Mouse (Mus musculus) stomach, embryonic 15.5 days (tissue): Measurements from ENCODE around the gene Slc38a10. TPM values are rescaled to one million over a fixed set of nuclear protein-coding genes. Genes with fewer than 3 reads are reported as not detected.

ENCODE experiments used
- ATAC-seq: fragments of 200-750 bp; cut with Nextera tagmentation; 2 replicates; pipeline ENCODE4 v1.8.0; 2017; ENCODE audit warnings: low read depth, moderate number of reproducible peaks, moderate TSS enrichment; ENCODE audit not compliant: insufficient read depth, low FRiP score
- H3K27ac ChIP-seq: fragments of 300-500 bp; sonication (generic); 2 replicates; pipeline ENCODE4 v1.5.1; 2015; ENCODE audit warnings: mild to moderate bottlenecking, inconsistent platforms
- H3K27me3 ChIP-seq: fragments of 300-500 bp; sonication (generic); replicated peaks from 2 replicates; pipeline ENCODE4 v1.6.1; 2015; ENCODE audit warnings: inconsistent platforms
- H3K36me3 ChIP-seq: fragments of 300-500 bp; sonication (generic); 2 replicates; pipeline ENCODE4 v1.6.1; 2015; ENCODE audit warnings: inconsistent platforms
- H3K4me1 ChIP-seq: fragments of 300-500 bp; sonication (generic); 2 replicates; pipeline ENCODE4 v1.6.1; 2015; ENCODE audit warnings: inconsistent platforms
- H3K4me2 ChIP-seq: fragments of 300-500 bp; sonication (generic); 2 replicates; pipeline ENCODE4 v1.6.1; 2015; ENCODE audit warnings: mild to moderate bottlenecking, inconsistent platforms
- H3K4me3 ChIP-seq: fragments of 300-500 bp; sonication (generic); replicated peaks from 2 replicates; pipeline ENCODE4 v1.5.1; 2015; ENCODE audit warnings: inconsistent platforms
- H3K9ac ChIP-seq: fragments of 300-500 bp; sonication (generic); 2 replicates; pipeline ENCODE4 v1.6.1; 2015; ENCODE audit warnings: inconsistent platforms
- H3K9me3 ChIP-seq: fragments of 300-500 bp; sonication (generic); 2 replicates; pipeline ENCODE4 v1.6.1; 2016; ENCODE audit warnings: inconsistent platforms
- WGBS: fragments of 180-500 bp; shearing (Covaris S2); methylation state at CpG from one replicate; pipeline ENCODE4 v1.1.7; 2015; 5-methylcytosine and 5-hydroxymethylcytosine counted together
- polyA plus RNA-seq: library from polyadenylated mRNA; unstranded; fragments of >200 nt; fragmentation: Nextera tagmentation; extraction: Ambion mirVana; gene quantifications from 2 replicates; pipeline ENCODE4 v1.2.1, GENCODE M21; 2015

Gene Slc38a10
- polyA plus RNA-seq, 1 experiment from 2014 or later: 87.2 TPM

- Histone ChIP-seq H3K4me3 (no peak overlapping the region), H3K4me1 (peaks cover 8% of the 10 kb centered on the region), H3K27me3 (no peaks in the 10 kb centered on the region), H3K9me3 (no peaks in the 10 kb centered on the region), H3K27ac (no peak overlapping the region), H3K4me2 (no peak overlapping the region), H3K9ac (no peak overlapping the region), H3K36me3 (peaks cover 23% of the 10 kb centered on the region)
- WGBS: 81% methylated on average over 6 of the region's 6 CpGs
- ATAC-seq: no peak
Measured at GRCm38 (mm10) chr11:120080282-120080681, 70.9 kb downstream of the Slc38a10 start.

DNA sequence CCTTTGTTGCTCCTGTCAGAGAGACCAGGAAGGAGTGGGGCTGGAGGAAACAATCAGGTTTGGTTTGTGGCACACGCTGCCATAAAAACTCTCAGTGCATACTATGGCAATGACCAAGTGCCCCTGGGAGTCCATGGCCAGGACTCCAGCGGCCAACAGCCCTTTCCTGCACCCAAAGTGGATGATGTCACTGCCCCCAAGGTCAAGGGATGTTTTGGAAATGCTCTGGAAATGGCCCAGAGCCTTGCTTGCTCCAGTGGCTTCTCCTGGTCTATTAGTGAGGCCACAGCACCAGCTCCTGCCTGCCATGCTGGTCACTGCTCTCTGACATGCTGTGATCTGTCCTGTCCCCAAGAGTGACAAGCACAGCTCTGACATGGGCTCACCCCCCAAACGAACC, 75.0 kb downstream of the Slc38a10 start:
- Histone ChIP-seq H3K4me3 (no peak overlapping the region), H3K4me2 (no peak overlapping the region), H3K4me1 (peaks cover 4% of the 10 kb centered on the region; the same call in 1 of the 2 replicates), H3K27me3 (no peaks in the 10 kb centered on the region), H3K27ac (no peak overlapping the region), H3K9me3 (no peaks in the 10 kb centered on the region), H3K9ac (no peak overlapping the region), H3K36me3 (peaks cover 31% of the 10 kb centered on the region)
- ATAC-seq: no peak
- WGBS: 73% methylated on average over 3 of the region's 3 CpGs

DNA sequence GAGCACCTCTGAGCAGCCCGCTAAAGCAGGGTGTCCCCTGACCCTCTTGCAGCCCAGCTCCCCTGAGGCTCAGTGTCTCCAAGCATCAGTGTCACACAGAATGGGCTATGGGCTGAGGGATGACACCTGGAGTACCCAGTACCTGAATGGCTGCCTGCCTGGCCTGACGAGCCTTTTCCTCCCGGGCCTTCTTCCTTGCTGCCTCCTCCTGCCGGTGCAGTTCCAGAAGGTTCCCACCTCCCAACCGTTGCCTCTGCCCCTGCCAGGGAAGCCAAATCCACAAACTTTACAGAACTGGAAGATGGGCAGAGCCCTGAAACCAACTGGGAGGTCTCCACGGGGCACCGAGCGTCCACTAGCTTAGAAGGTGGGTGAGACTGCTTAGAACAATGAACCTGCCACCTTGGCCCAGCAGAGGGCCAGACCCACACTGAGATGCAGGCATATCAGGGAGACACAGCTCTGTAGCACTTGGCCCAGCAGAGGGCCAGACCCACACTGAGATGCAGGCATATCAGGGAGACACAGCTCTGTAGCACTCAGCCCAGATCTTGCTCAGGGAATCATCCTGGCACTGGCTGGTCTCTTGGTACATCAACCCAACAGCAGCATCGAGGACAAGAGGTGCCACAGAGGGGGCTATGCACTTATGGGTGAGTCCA, 78.0 kb downstream of the Slc38a10 start:
- no peaks in the 10 kb centered on the region for H3K27me3 ChIP-seq
- H3K4me2 ChIP-seq: no peak overlapping the region
- no peak overlapping the region for H3K27ac ChIP-seq
- WGBS: 90% methylated on average over 9 of the region's 9 CpGs
- H3K9me3 ChIP-seq: no peaks in the 10 kb centered on the region
- H3K36me3 ChIP-seq: peaks cover 42% of the 10 kb centered on the region
- no peak overlapping the region for H3K4me3 ChIP-seq
- no peak overlapping the region for H3K9ac ChIP-seq
- peaks cover 8% of the 10 kb centered on the region; the same call in 1 of the 2 replicates for H3K4me1 ChIP-seq
- no peak for ATAC-seq

DNA sequence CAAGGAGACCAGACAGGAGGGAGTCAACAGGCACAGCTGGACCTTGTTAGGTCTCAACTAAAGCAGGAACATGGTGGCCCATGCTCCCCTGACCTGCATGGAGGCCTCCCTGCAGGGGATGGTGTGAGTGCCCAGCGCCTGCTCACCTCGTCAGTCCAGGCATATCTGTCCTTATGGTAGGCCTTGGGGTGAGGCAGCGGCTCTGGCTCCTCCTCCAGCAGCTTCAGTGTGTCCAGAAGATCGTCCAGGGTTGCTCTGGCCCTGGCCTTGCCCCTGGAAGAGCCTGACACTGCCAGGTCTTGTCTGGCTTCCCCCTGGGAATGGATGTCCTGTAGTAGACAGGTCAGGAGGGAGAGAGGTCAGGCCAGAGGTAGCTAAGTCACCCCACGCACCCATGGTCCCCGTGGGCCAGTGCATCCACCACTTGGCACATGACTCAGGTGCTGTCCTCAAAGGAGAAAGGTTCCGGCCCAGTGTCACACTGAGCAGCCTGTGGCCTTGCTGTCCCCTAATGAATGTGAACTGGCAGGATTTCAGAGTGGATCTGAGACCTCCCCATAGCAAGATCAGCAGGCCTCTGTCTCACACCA, 79.3 kb downstream of the Slc38a10 start:
- ATAC-seq: no peak
- Histone ChIP-seq H3K36me3 (peaks cover 43% of the 10 kb centered on the region), H3K27ac (no peak overlapping the region), H3K4me1 (peaks cover 8% of the 10 kb centered on the region; the same call in 1 of the 2 replicates), H3K27me3 (no peaks in the 10 kb centered on the region), H3K9me3 (no peaks in the 10 kb centered on the region), H3K4me3 (no peak overlapping the region), H3K9ac (no peak overlapping the region), H3K4me2 (no peak overlapping the region)
- 87% methylated on average over 7 of the region's 7 CpGs for WGBS

GRCm38 (mm10) chr11:120071065-120071464, 80.1 kb downstream of the Slc38a10 start:
- Histone ChIP-seq H3K4me3 (no peak overlapping the region), H3K4me1 (peaks cover 8% of the 10 kb centered on the region; the same call in 1 of the 2 replicates), H3K4me2 (no peak overlapping the region), H3K27me3 (no peaks in the 10 kb centered on the region), H3K36me3 (peaks cover 41% of the 10 kb centered on the region), H3K27ac (no peak overlapping the region), H3K9me3 (no peaks in the 10 kb centered on the region), H3K9ac (0 out of 2 replicates have a peak overlapping the region, but pooled peaks have one; percentile 0)
- ATAC-seq: no peak
- 60% methylated on average over 12 of the region's 12 CpGs for WGBS

GRCm38 (mm10) chr11:120070286-120070930, 80.7 kb downstream of the Slc38a10 start:
- no peak for ATAC-seq
- H3K4me2 ChIP-seq: no peak overlapping the region
- H3K27ac ChIP-seq: no peak overlapping the region
- H3K27me3 ChIP-seq: no peaks in the 10 kb centered on the region
- peaks cover 35% of the 10 kb centered on the region for H3K36me3 ChIP-seq
- 0 out of 2 replicates have a peak overlapping the region, but pooled peaks have one; percentile 0 for H3K9ac ChIP-seq
- 89% methylated on average over 27 of the region's 27 CpGs for WGBS
- H3K4me3 ChIP-seq: no peak overlapping the region
- H3K9me3 ChIP-seq: no peaks in the 10 kb centered on the region
- peaks cover 6% of the 10 kb centered on the region; the same call in 1 of the 2 replicates for H3K4me1 ChIP-seq

GRCm38 (mm10) chr11:120069261-120069660, 81.9 kb downstream of the Slc38a10 start:
- Histone ChIP-seq H3K4me1 (0 out of 2 replicates have a peak, but pooled peaks cover 5% of the 10 kb centered on the region), H3K9me3 (no peaks in the 10 kb centered on the region), H3K36me3 (peaks cover 35% of the 10 kb centered on the region), H3K9ac (no peak overlapping the region), H3K27ac (no peak overlapping the region), H3K4me2 (no peak overlapping the region), H3K27me3 (no peaks in the 10 kb centered on the region), H3K4me3 (no peak overlapping the region)
- WGBS: 24% methylated on average over 11 of the region's 11 CpGs
- no peak for ATAC-seq

- H3K9me3 ChIP-seq: no peaks in the 10 kb centered on the region
- 0 out of 2 replicates have a peak, but pooled peaks cover 5% of the 10 kb centered on the region for H3K4me1 ChIP-seq
- H3K4me2 ChIP-seq: no peak overlapping the region
- H3K4me3 ChIP-seq: no peak overlapping the region
- H3K27me3 ChIP-seq: no peaks in the 10 kb centered on the region
- no peak overlapping the region for H3K9ac ChIP-seq
- 64% methylated on average over 17 of the region's 17 CpGs for WGBS
- H3K36me3 ChIP-seq: peaks cover 35% of the 10 kb centered on the region
- H3K27ac ChIP-seq: no peak overlapping the region
- ATAC-seq: no peak; the same call in 1 of the 2 replicates
Measured at GRCm38 (mm10) chr11:120067834-120068233, 83.3 kb downstream of the Slc38a10 start.

DNA sequence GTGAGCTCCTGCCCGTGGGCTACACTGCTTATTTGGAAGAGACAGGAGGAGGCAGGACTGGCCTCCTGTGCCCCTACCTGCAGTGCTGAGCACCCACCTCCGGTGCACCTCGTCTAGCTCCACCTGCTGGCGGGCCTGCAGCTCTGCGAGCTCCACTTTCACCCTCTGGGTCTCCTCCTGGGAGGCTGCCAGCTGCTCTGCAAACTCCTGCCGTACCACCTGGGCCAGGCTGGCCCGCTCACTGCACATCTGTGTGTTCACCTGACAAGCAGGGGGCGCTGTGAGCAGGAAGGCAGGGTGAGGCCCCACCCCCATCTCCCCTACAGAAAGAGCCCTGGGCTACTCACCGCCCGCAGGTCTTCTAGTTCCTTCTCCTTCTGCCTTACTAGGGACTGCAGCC, 85.9 kb downstream of the Slc38a10 start:
- H3K9me3 ChIP-seq: no peaks in the 10 kb centered on the region
- no peak overlapping the region for H3K4me2 ChIP-seq
- no peak overlapping the region for H3K9ac ChIP-seq
- H3K27ac ChIP-seq: no peak overlapping the region
- no peaks in the 10 kb centered on the region for H3K27me3 ChIP-seq
- ATAC-seq: peak; percentile 51; the same call in 1 of the 2 replicates
- 0 out of 2 replicates have a peak, but pooled peaks cover 5% of the 10 kb centered on the region for H3K4me1 ChIP-seq
- H3K4me3 ChIP-seq: no peak overlapping the region
- H3K36me3 ChIP-seq: peaks cover 10% of the 10 kb centered on the region
- WGBS: 32% methylated on average over 10 of the region's 10 CpGs

GRCm38 (mm10) chr11:120064668-120065040, 86.5 kb downstream of the Slc38a10 start:
- no peak overlapping the region for H3K27ac ChIP-seq
- no peak overlapping the region for H3K4me2 ChIP-seq
- H3K4me3 ChIP-seq: no peak overlapping the region
- no peaks in the 10 kb centered on the region for H3K27me3 ChIP-seq
- H3K9me3 ChIP-seq: no peaks in the 10 kb centered on the region
- H3K9ac ChIP-seq: no peak overlapping the region
- 0 out of 2 replicates have a peak, but pooled peaks cover 5% of the 10 kb centered on the region for H3K4me1 ChIP-seq
- no peak for ATAC-seq
- 89% methylated on average over 11 of the region's 11 CpGs for WGBS
- peaks cover 7% of the 10 kb centered on the region; the same call in 1 of the 2 replicates for H3K36me3 ChIP-seq

- H3K9me3 ChIP-seq: no peaks in the 10 kb centered on the region
- no peak overlapping the region for H3K4me2 ChIP-seq
- H3K27me3 ChIP-seq: no peaks in the 10 kb centered on the region
- ATAC-seq: no peak
- H3K9ac ChIP-seq: no peak overlapping the region
- H3K36me3 ChIP-seq: peaks cover 7% of the 10 kb centered on the region; the same call in 1 of the 2 replicates
- no peak overlapping the region for H3K27ac ChIP-seq
- WGBS: 81% methylated on average over 13 of the region's 13 CpGs
- no peaks in the 10 kb centered on the region for H3K4me1 ChIP-seq
- H3K4me3 ChIP-seq: no peak overlapping the region
Measured at GRCm38 (mm10) chr11:120064006-120064667, 87.0 kb downstream of the Slc38a10 start.
